In genomic region chr12:32941141-32941540, GRCm38 (mm10) we compare ENCODE assay signal across 27 mouse cellular contexts.
"Had no signal": no experiment of that assay in that cellular context is flagged by ENCODE, and none has a peak within 500 bp of the region (broad histone marks: within the 10 kb centered on the region; RNA-seq: fewer than 3 reads in every experiment).

No protein-coding gene starts in this region.

- H3K9ac ChIP-seq: heart, embryonic 13.5 days; heart, embryonic 15.5 days; hindbrain, embryonic 12.5 days; hindbrain, embryonic 14.5 days; intestine, embryonic 15.5 days; limb, embryonic 12.5 days; liver, embryonic 13.5 days; liver, embryonic 15.5 days; liver, postnatal 0 days had no signal

- H3K27me3 ChIP-seq: heart, embryonic 15.5 days; hindbrain, embryonic 12.5 days; intestine, embryonic 15.5 days; liver, embryonic 13.5 days; liver, embryonic 15.5 days had no signal

- H3K4me3 ChIP-seq: gastrocnemius, adult 2 months; heart, adult 2 months; heart, embryonic 13.5 days; heart, embryonic 15.5 days; hindbrain, embryonic 10.5 days; hindbrain, embryonic 12.5 days; intestine, embryonic 15.5 days; layer of hippocampus, adult 2 months; left cerebral cortex, adult 2 months; limb, embryonic 10.5 days; limb, embryonic 12.5 days; liver, embryonic 13.5 days; liver, embryonic 15.5 days had no signal

- H3K9me3 ChIP-seq: heart, embryonic 13.5 days; heart, embryonic 15.5 days; hindbrain, embryonic 10.5 days; hindbrain, embryonic 12.5 days; intestine, embryonic 15.5 days; limb, embryonic 10.5 days; limb, embryonic 12.5 days; liver, embryonic 13.5 days; liver, embryonic 15.5 days had no signal

- H3K27ac ChIP-seq: gastrocnemius, adult 2 months; heart, adult 2 months; heart, embryonic 13.5 days; heart, embryonic 15.5 days; hindbrain, embryonic 10.5 days; hindbrain, embryonic 12.5 days; hindbrain, embryonic 14.5 days; intestine, embryonic 15.5 days; layer of hippocampus, adult 2 months; left cerebral cortex, adult 2 months; limb, embryonic 10.5 days; limb, embryonic 12.5 days; liver, embryonic 13.5 days; liver, embryonic 15.5 days had no signal

- DNase-seq: gastrocnemius, adult 2 months; gastrocnemius, postnatal 10 days; gastrocnemius, postnatal 25 days; heart, postnatal 14 days; heart, postnatal 36 days; kidney, postnatal 25 days; liver; liver, embryonic 13.5 days; liver, postnatal 0 days had no signal

- ATAC-seq: forebrain, embryonic 16.5 days; hindbrain, embryonic 16.5 days; inflammation-experienced regulatory T-cells, adult 6 months; intestine, embryonic 15.5 days; intestine, postnatal 0 days; liver, postnatal 0 days had no signal

- H3K4me2 ChIP-seq: heart, embryonic 11.5 days; heart, embryonic 13.5 days; heart, embryonic 15.5 days; hindbrain, embryonic 12.5 days; hindbrain, embryonic 14.5 days; intestine, embryonic 15.5 days; limb, embryonic 12.5 days; liver, embryonic 11.5 days; liver, embryonic 13.5 days; liver, embryonic 15.5 days had no signal

- H3K4me1 ChIP-seq: heart, embryonic 15.5 days; hindbrain, embryonic 12.5 days; limb, embryonic 10.5 days; limb, embryonic 12.5 days had no signal

- H3K36me3 ChIP-seq: heart, embryonic 13.5 days; heart, embryonic 15.5 days; hindbrain, embryonic 10.5 days; hindbrain, embryonic 12.5 days; intestine, embryonic 15.5 days; limb, embryonic 10.5 days; limb, embryonic 12.5 days; liver, embryonic 13.5 days; liver, embryonic 15.5 days had no signal
